Mouse (Mus musculus): Measurements from ENCODE around the gene Olfr361.
"Not testable (repeated sequence)": the region's sequence is repeated elsewhere in the genome, so short reads cannot be mapped to it uniquely, and the experiment has no call there.

Olfr361 gene

DNA sequence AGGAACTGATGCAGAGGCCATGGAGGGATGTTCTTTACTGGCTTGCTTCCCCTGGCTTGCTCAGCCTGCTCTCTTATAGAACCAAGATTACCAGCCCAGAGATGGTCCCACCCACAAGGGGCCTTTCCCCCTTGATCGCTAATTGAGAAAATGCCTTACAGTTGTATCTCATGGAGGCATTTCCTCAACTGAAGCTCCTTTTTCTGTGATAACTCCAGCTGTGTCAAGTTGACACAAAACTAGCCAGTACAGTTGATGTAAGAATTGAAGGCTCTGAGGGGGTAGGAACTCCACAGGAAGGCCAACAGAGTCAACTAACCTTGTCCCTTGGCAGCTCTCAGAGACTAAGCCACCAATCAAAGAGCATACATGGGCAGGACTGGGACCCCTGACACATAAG lies at the start of gene Olfr361:
Gene Olfr361 (minus strand): TSS at position 101 of the 400 bp plus-strand sequence.
- not testable (repeated sequence) for DNase-seq

DNA sequence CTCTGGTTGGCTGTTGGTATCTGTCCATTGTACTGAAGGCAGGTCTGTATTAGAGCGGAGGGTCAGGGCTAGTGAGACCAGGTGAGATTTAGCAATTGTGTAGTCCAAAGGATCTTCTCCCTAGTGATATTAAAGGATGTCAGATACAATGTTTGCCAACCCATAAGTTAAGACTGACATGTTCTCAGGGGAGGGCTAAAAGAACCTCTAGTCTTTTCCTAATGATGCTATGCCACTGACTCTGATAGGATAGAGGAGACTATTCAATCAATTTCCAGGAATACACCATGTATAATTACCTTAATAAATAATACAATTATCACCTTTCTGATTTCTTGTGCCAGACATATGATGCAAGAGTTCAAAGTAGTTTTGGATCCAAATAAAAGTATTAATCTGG lies 28.7 kb upstream of the Olfr361 start, which contains the start of gene Olfr362:
Gene Olfr362 (minus strand): TSS at position 101 of the 400 bp plus-strand sequence.
- DNase-seq, result no peak

DNA sequence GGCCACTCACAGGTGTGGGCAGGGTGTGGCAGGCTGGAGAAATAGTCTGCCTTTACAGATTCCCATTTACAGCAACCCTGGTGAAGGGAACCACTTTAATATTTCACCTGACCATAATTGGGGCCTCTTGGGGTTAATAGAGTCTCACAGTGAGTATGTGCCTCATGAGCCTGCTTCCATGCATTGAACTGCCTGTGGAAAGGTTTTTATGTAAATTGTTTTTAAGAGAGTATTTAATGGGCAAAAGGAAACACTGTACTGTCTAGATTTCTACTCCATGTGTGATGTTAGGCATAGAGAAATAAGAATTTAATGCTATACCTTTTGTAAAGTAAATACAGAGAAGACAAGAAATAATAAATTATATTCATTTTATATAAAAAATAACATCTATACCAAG lies 23.6 kb downstream of the Olfr361 start, which contains the start of gene Olfr360:
Gene Olfr360 (plus strand): TSS at position 301 of the 400 bp plus-strand sequence.
- no peak for DNase-seq
